Mouse (Mus musculus) thymus, adult 2 months (tissue): ENCODE measurements at regions not wholly inside any gene's neighbourhood (a gene's known extent, or its start where the extent isn't known, plus 50 kb on each side); places are given as distances from the start of the nearest gene placed in this dataset.

Source experiments
- DNase-seq: peaks from one replicate; pipeline ENCODE4 v3.0.0; 2021
- H3K27ac ChIP-seq: fragments of 200-500 bp; 2 replicates; pipeline ENCODE4 v1.5.1; 2012; ENCODE audit warnings: low read length, control low read depth; ENCODE audit not compliant: control insufficient read depth, insufficient read depth
- H3K27me3 ChIP-seq: fragments of 200-500 bp; 2 replicates; pipeline ENCODE4 v1.6.1; 2012; ENCODE audit warnings: mild to moderate bottlenecking, low read length, moderate library complexity, mixed read lengths; ENCODE audit not compliant: control insufficient read depth, insufficient read depth
- H3K36me3 ChIP-seq: fragments of 200-500 bp; 2 replicates; pipeline ENCODE4 v1.6.1; 2012; ENCODE audit warnings: mild to moderate bottlenecking, low read length, moderate library complexity; ENCODE audit not compliant: control insufficient read depth, insufficient read depth
- H3K4me1 ChIP-seq: fragments of 200-500 bp; replicated peaks from 2 replicates; pipeline ENCODE4 v1.6.1; 2012; ENCODE audit warnings: low read length; ENCODE audit not compliant: control insufficient read depth, insufficient read depth
- H3K4me3 ChIP-seq: fragments of 200-500 bp; 2 replicates; pipeline ENCODE4 v1.5.1; 2012; ENCODE audit warnings: mild to moderate bottlenecking, low read length, control low read depth, moderate library complexity; ENCODE audit not compliant: control insufficient read depth, insufficient read depth
- CTCF ChIP-seq: fragments of 200-500 bp; IDR thresholded peaks from 2 replicates; pipeline ENCODE4 v1.5.1; 2012; ENCODE audit warnings: mild to moderate bottlenecking, control low read depth, low read length, moderate library complexity, borderline replicate concordance; ENCODE audit not compliant: control insufficient read depth, poor library complexity, insufficient read depth; ENCODE audit errors: extremely low read depth
- POLR2A ChIP-seq: fragments of 200-500 bp; IDR thresholded peaks from 2 replicates; pipeline ENCODE4 v1.6.1; 2012; ENCODE audit warnings: mild to moderate bottlenecking, low read length, control low read depth, moderate library complexity; ENCODE audit not compliant: control insufficient read depth, poor library complexity, insufficient read depth; ENCODE audit errors: extremely low read depth
- WGBS: fragments of 180-500 bp; shearing (Covaris S2); methylation state at CpG from one replicate; pipeline ENCODE4 v1.1.7; 2018; 5-methylcytosine and 5-hydroxymethylcytosine counted together

DNA sequence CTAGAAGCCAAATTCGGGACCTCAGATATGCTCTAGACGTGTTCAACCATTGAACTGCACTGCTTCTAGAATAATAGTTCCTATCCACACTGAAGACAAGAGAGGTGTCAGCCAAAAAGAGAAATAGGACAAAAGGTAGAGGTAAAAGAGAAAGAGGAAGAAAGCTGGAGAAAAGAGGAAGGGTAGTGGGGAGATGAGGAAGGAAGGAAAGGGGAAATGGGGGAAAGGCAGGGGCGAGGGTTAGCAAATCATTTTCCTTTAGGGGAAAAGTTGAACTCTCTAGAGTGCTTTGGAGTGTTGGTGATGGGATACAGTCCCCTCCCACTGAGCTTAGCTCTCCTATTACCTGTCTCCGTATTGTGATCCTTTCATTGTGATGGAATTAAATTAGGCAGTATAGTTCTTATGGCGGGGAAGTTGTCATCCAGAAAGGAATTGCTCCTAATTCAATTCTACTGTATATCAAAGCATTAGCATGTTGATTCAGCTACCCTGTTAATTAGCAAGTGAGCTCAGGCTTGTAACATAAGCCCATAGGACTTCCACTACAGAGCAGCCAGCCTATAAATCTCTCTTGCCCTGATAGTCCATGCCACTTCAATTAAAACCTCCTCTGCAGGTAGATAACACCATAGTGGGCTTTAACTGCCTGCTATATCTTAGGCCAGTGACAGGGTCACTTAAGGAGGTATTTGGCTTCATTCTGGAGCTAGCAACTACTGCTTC is 379.6 kb downstream of the Mllt3 start:
- Histone ChIP-seq H3K27me3 (no peaks in the 10 kb centered on the region), H3K4me3 (no peak overlapping the region), H3K4me1 (no peaks in the 10 kb centered on the region), H3K27ac (no peak overlapping the region), H3K36me3 (no peaks in the 10 kb centered on the region)
- TF ChIP-seq CTCF (no peak), POLR2A (no peak)
- WGBS, result 78% methylated on average over 5 of the region's 5 CpGs
- no peak for DNase-seq

- WGBS, result 86% methylated on average over 8 of the region's 8 CpGs
These were observed 380.7 kb downstream of the Mllt3 start for GRCm38 (mm10) chr4:87652314-87652934.

GRCm38 (mm10) chr4:87651275-87651674 is 381.9 kb downstream of the Mllt3 start:
- no peaks in the 10 kb centered on the region for H3K27me3 ChIP-seq
- DNase-seq, result no peak
- 99% methylated on average over 3 of the region's 3 CpGs for WGBS
- no peak for TF ChIP-seq CTCF
- no peak for TF ChIP-seq POLR2A
- H3K4me3 ChIP-seq, result no peak overlapping the region
- no peaks in the 10 kb centered on the region for H3K36me3 ChIP-seq
- H3K4me1 ChIP-seq, result no peaks in the 10 kb centered on the region
- no peak overlapping the region for H3K27ac ChIP-seq

More at GRCm38 (mm10) chr4:87652314-87652934, 380.7 kb downstream of the Mllt3 start:
- no peaks in the 10 kb centered on the region for H3K36me3 ChIP-seq
- no peak overlapping the region for H3K27ac ChIP-seq
- TF ChIP-seq CTCF (no peak), POLR2A (no peak)
- DNase-seq, result no peak
- H3K4me3 ChIP-seq, result no peak overlapping the region
- no peaks in the 10 kb centered on the region for H3K27me3 ChIP-seq
- no peaks in the 10 kb centered on the region for H3K4me1 ChIP-seq

DNA sequence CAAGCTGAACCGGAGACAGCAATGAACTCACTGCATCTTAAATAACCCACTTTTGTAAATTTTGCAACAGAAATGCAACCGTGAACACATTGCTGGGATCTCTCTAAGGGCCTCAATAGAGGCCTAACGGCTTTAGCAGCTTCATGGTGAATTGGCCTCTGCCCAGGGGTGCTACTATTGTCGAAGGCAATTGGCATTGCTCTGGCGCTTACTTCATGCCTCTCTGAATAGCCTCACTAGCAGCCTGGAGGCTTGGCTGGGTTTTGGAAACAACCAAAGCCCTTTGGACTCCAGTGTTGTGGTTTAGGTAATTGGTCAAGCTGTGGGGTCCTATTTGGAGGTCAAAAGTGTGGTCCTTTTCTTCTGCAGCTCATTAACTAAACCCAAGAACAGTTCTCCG is 382.3 kb downstream of the Mllt3 start:
- Histone ChIP-seq H3K27ac (no peak overlapping the region), H3K4me1 (no peaks in the 10 kb centered on the region), H3K27me3 (no peaks in the 10 kb centered on the region), H3K4me3 (no peak overlapping the region), H3K36me3 (no peaks in the 10 kb centered on the region)
- TF ChIP-seq CTCF, result no peak
- TF ChIP-seq POLR2A, result no peak
- no peak for DNase-seq
- 92% methylated on average over 6 of the region's 6 CpGs for WGBS

DNA sequence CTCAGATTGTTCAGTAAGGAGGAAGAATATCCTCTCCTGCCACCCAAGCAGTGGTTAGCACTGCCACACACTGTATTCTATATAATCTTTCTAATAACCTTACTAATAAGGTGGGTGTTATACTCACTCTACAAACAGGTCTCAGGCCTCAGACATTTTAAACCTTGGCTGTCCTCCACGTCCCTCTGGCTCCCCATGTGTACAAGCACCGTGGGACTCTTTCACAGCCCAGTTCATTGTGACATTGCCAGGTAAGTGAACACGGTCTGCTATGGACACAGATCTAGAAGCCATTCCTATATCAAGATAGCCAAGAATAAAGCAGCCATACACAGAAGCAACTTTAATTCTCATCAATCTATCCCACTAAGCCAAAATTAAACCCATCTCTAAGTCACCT is 382.8 kb downstream of the Mllt3 start:
- Histone ChIP-seq H3K36me3 (no peaks in the 10 kb centered on the region), H3K27me3 (no peaks in the 10 kb centered on the region), H3K4me1 (no peaks in the 10 kb centered on the region), H3K4me3 (no peak overlapping the region), H3K27ac (no peak overlapping the region)
- TF ChIP-seq CTCF, result no peak
- TF ChIP-seq POLR2A, result no peak
- DNase-seq, result no peak
- WGBS, result 92% methylated on average over 3 of the region's 3 CpGs

- Histone ChIP-seq H3K4me1 (no peaks in the 10 kb centered on the region), H3K27ac (no peak overlapping the region), H3K27me3 (no peaks in the 10 kb centered on the region), H3K36me3 (no peaks in the 10 kb centered on the region), H3K4me3 (no peak overlapping the region)
- TF ChIP-seq POLR2A, result no peak
- no peak for TF ChIP-seq CTCF
- no peak for DNase-seq
These were observed 384.2 kb downstream of the Mllt3 start for GRCm38 (mm10) chr4:87648919-87649318.
